Mouse (Mus musculus): ENCODE data around the gene Celf1.

Celf1 gene

DNA sequence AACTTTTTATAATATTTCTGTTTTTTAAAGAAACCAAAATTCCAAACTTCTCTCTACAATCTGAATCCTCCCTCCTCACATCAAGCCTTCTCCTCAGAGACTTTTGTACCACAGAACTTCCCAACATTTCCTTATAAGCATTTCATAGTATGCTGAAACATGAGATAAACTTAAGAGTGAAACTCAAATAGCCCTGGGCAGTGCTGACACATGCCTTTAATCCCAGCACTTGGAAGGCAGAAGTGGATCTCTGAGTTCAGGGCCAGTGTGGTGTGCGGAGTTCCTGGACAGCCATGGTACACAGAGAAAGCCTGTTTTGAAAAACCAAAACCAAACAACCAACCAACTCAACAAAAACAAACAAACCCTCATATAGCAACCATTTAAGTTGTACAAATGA lies 19.0 kb upstream of the Celf1 start:
- ChIA-PET POLR2A (no interaction called here), CTCF (no interaction called here)

DNA sequence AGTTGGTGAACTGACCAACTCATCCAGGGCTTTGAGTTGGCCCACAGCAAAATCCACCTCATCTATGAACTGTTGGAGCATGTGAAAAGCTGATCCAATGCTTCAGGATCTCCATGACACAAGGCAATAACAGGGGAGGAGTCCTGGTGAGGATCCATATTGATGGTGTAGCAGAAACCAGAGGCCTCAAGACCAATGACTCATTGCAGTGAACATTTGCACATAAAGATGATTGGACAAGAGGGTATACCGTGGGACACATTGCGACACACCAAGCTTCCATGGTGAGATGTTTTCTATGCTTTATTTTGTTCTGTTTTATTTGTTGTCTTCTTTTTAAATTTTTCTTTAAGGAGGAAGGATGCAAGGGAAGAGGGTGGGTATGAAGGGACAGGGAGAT lies 17.5 kb upstream of the Celf1 start:
- ChIA-PET POLR2A (interaction anchor here in 1 of 4 experiments (0.6 kb wide), 1 partner anchor 16 kb away, joined by 4 read pairs; no protein-coding TSS in a partner anchor), CTCF (no interaction called here)

DNA sequence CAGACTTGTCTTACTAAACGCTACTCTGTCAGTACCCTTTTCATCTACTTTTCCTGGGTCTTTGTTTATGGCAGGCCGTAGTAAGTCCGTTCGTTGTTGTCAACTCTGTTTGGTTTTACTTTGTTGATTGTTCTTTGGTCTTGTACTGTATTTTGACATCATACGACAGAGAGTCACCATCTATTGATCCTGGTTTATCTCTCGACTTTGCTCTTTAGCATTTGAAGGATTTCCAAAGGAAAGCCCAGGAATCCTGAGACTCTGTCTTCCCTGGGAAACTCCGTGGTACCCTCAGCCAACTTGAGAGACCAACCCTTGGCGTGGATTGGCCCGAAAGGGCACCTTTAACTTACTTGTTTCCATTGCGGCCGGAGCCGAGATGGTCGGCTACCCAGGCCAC lies 11.6 kb upstream of the Celf1 start:
- POLR2A ChIA-PET, result interaction anchor here in 3 of 4 experiments (0.7 to 5.5 kb wide), 8 partner anchors 9 to 23 kb away, joined by 3 to 49 read pairs (median 6); partner anchors contain the start of gene Celf1 (in 1 of the 3)
- CTCF ChIA-PET, result no interaction called here

DNA sequence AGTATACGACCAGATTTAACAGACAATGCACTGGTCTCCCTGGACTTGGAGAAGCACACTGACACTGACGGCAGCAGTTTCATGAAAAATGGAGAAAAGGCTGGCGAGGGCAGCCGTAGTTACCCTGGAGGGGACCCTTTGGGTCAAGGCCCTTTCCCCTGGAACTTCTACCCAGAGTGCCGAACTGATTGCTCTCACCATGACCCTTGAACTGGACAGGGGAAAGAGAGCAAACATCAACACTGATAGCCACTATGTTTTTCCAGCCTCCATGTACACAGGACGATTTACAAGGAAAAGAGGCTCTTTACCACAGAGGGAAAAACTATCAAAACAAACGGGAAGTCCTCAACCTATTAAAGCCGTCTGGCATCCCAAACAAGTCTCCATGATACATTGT lies 8.4 kb upstream of the Celf1 start:
- CTCF ChIA-PET, result no interaction called here
- POLR2A ChIA-PET, result interaction anchor here in 1 of 4 experiments (1.1 to 3.5 kb wide), 3 partner anchors 8 to 17 kb away, joined by 4 to 16 read pairs (median 7); partner anchors contain the start of gene Celf1

DNA sequence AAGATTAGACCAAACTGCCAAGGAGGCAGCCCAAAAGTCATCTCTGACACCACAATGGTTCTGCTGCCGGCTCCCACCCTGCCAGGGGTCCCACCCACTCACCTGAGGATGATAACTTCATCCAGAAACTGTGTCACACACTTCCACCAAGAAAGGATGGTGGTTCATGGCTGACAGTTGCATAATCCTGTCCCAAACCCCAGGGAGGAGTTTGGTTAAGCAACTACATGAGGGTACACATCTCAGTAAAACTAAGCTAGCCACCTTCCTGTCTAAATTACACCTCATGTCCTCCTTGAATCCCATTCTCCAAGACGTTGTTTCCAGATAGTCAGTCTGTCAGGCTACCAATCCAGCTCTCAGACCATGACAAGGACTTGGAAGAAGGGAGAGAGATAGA lies 7.9 kb upstream of the Celf1 start:
- ChIA-PET CTCF (no interaction called here), POLR2A (interaction anchor here in 2 of 4 experiments (1.1 to 3.5 kb wide), 4 partner anchors 8 to 16 kb away, joined by 4 to 16 read pairs (median 6); partner anchors contain the start of gene Celf1 (in 1 of the 2))

DNA sequence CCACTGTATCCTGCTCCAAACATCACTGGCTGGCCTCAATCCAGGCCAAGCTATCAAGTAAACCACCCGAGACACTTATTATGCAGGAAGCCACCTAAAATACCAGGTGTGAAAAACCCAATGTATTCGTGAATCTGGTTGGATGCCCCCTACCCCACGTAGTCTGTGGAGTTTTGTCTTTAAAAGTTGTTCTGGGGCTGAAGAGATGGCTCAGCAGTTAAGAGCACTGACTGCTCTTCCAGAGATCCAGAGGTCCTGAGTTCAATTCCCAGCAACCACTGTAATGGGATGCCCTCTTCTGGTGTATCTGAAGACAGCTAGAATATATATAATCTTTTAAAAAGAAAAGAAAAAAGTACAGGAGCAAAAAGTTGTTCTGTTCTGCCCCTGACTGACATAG lies 1.8 kb upstream of the Celf1 start:
- ChIA-PET POLR2A (interaction anchor here in 3 of 4 experiments (0.7 to 2.0 kb wide), 9 partner anchors 9 to 194 kb away, joined by 3 to 7 read pairs (median 4); partner anchors contain the start of gene Fnbp4 (in 1 of the 3)), CTCF (no interaction called here)

DNA sequence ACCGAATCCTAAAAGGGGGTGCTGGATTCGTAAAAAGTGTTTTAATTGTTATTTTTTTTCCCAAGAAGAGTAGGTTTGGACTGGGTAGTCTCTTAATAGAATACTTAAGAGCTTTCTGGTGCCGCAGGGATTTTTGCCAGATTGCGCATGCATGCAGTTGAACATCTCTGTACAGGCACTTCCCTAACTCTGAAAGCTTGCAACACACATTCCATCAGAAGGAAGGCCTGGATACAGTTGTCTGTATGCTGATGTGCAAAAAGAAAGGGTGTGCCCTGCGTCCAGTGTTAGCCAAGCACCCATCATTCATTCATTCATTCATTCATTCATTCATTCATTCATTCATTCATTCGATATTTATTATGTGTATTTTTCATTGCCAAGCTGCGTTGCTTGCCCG lies 432 bp upstream of the Celf1 start:
- ChIA-PET POLR2A (interaction anchor here (0.8 to 4.9 kb wide), 29 partner anchors 9 to 297 kb away, joined by 3 to 29 read pairs (median 5); partner anchors contain the start of genes Ddb2 (in 1 of the 4) and Slc39a13 (in 1 of the 4)), CTCF (interaction anchor here (0.6 to 1.2 kb wide), 13 partner anchors 9 to 1032 kb away, joined by 3 to 8 read pairs (median 4); no protein-coding TSS in a partner anchor)

DNA sequence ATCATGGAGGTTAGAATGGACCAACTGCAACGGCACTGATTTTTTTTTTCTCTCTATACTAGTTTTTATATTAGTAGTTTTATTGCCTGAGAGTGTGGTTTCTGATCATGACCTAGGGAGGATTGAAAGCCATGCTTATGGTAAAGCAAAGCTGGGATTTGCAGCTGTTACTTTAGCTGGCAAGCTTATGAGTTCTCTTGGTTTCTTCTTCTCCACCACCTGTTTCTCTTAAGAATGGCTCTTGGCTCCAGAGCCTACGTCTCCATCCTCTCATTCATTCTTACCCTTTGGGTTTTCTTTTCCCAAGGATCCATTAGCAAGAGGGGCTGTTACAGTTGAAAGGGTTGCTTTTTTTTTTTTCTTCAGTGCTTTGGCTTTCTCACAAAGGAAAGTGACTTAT lies 1.6 kb downstream of the Celf1 start:
- ChIA-PET POLR2A (interaction anchor here in 3 of 4 experiments (0.7 to 4.9 kb wide), 21 partner anchors 8 to 75 kb away, joined by 3 to 29 read pairs (median 5); partner anchors contain the start of genes C1qtnf4 (in 1 of the 3), Kbtbd4 (in 1 of the 3) and Ndufs3 (in 1 of the 3)), CTCF (no interaction called here)

DNA sequence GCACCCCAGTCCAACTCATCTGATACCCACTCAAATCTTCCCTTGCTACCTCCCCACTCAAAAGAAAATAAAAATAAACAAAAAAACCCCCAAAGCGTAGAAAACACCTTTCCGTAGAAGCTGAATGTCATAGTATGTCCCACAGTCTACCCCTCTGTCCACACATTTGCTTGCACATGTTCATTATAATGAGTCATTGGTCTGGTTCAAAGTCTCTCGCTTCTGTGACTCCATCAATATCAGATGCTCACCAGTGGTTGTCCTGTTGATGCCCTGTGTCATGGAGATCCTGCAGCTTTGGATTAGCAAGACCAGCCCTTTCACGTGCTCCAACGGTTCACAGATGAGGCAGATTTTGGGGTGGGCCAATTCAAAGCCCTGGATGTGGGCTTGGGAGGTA lies 10.0 kb downstream of the Celf1 start:
- POLR2A ChIA-PET, result interaction anchor here (0.6 to 5.7 kb wide), 14 partner anchors 8 to 162 kb away, joined by 3 to 44 read pairs (median 6); partner anchors contain the start of gene Celf1 (in 2 of the 4)
- CTCF ChIA-PET, result interaction anchor here in 2 of 4 experiments (0.6 to 1.3 kb wide), 4 partner anchors 10 to 519 kb away, joined by 3 to 4 read pairs (median 4); no protein-coding TSS in a partner anchor

DNA sequence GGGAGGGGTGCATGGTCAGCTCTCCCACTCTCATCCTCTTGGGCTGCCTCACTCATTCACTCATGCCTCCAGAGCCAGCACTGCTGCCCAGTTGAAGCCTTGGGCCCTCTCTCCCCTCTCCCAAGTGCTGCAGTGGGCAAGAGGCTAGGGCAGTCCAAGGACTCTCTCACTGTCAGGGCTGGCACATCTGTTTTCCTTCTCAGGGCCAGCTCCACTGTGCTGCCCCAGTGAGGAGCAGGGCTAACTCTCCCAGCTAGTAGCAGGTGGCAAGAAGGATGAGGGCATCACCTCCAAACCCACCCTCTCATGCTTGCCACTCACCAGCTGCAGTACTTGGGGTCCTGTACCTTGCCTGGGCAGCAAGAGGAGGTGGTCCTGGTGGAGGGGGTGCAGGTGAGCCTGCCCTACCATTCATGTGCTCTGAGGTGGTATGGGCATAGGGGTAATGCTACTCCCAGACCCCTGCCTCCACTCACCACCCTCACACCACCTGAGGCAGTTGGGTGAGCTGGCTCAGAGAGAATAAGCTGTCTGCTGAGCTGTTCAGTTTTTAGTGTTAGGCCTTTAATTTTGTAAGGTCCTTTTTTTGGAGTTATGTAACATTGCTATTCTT lies 10.5 kb downstream of the Celf1 start:
- CTCF ChIA-PET, result interaction anchor here in 2 of 4 experiments (0.6 to 1.3 kb wide), 4 partner anchors 11 to 519 kb away, joined by 3 to 4 read pairs (median 4); no protein-coding TSS in a partner anchor
- POLR2A ChIA-PET, result interaction anchor here in 3 of 4 experiments (0.7 to 6.3 kb wide), 12 partner anchors 7 to 162 kb away, joined by 3 to 44 read pairs (median 6); partner anchors contain the start of gene Celf1 (in 2 of the 3)

DNA sequence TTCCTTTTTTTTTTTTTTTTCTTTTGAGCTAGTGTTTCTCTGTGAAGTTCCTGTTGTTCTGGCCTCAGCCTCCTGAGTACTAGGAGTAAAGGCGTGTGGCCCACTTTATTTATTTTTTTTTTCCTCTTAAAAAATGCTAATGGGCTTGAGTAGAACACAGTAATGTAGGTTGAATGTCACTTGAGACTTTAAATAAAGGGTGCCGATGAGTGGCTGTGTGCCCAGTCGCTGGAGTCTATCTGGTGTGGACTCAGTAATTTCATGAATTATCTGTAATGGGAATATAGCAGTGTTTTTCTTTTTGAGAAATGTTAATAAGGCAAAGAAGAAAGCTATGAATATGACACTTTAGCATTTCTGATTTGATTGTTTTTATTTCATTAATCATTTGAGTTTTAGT lies 13.3 kb downstream of the Celf1 start:
- ChIA-PET CTCF (interaction anchor here in 2 of 4 experiments (0.7 kb wide), 2 partner anchors 13 to 157 kb away, joined by 3 read pairs; no protein-coding TSS in a partner anchor), POLR2A (interaction anchor here (0.6 to 6.3 kb wide), 13 partner anchors 9 to 111 kb away, joined by 3 to 35 read pairs (median 4); partner anchors contain the start of gene Celf1 (in 1 of the 4))

DNA sequence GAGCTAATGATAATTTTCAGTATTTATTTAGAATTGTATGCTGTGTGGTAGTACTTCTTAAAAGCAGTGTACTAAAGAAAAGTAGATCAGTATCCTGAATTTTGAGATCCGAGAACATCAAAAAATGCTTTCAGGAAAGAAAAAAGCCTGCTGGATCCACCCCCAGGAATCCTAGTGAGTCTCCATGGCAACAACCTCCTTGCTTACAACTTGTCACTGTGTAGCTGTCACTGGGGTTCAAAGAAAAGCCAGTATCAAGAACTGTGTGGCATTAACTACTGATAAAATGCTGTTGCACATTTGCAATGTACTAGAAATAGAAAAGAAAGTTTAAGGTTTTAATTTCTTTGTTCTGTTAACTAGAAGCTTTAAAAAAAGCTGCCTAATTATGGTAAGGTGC lies 15.9 kb downstream of the Celf1 start:
- POLR2A ChIA-PET, result interaction anchor here in 2 of 4 experiments (0.5 to 6.3 kb wide), 7 partner anchors 10 to 67 kb away, joined by 3 to 35 read pairs (median 4); no protein-coding TSS in a partner anchor
- CTCF ChIA-PET, result no interaction called here

DNA sequence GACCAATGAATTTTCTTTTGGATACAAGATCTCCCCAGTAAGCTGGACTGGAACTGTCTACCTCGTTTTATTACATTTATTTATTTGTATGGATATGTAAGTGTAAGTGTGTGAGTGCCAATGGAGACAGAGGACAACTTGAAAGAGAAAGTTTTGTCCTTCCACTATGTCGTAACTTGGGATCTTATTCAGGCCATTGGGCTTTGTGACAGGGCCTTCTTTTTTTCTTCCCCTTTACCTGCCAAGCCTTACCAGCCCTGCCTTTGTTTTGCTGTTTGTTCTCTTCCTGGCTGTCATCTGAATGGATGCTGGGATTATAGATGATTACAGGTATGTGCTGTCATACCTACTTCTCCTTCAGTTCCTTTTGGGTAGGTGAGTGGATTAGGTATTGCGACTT lies 18.7 kb downstream of the Celf1 start:
- CTCF ChIA-PET, result no interaction called here
- POLR2A ChIA-PET, result interaction anchor here in 2 of 4 experiments (1.3 to 5.4 kb wide), 4 partner anchors 9 to 23 kb away, joined by 3 to 44 read pairs (median 4); no protein-coding TSS in a partner anchor

DNA sequence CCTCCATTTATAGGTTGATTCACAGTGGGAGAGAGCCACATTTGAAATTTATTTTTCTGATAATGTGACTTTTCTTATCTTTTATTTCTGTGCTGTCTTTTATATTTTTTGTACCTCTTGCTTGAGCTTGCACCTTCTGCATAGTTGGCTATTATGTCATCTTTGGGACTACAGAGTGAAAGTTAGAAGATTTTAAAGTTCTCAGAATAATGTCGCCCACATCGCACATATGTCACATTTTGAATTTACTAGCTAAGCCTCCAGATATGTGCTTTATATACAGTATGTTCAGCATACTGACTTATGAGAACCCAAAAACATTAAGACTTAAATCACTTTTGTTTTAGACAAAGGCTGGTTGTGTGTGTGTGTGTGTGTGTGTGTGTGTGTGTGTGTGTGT lies 19.8 kb downstream of the Celf1 start:
- CTCF ChIA-PET, result interaction anchor here in 1 of 4 experiments (0.9 kb wide), 1 partner anchor 155 kb away, joined by 3 read pairs; no protein-coding TSS in a partner anchor

DNA sequence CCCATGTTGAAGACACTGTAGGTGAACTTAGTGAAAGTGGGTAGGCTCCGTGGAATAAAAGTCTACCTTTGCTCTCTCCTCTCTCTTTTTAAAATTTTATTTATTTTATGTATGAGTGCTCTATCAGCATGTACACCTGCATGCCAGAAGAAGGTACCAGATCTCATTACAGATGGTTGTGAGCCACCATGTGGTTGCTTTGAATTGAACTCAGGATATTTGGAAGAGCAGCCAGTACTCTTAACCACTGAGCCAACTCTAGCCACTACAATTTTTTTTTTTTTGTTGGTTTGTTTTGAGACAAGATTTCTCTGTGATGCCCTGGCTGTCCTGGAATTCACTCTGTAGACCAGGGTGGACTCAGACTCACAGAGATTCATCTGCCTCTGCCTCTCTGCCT lies 23.1 kb downstream of the Celf1 start:
- CTCF ChIA-PET, result no interaction called here
- POLR2A ChIA-PET, result interaction anchor here in 2 of 4 experiments (0.7 to 1.2 kb wide), 4 partner anchors 13 to 463 kb away, joined by 4 to 5 read pairs (median 4); partner anchors contain the start of genes Kbtbd4 (in 1 of the 2) and Ndufs3 (in 1 of the 2)

More for the DNA sequence above, 19.8 kb downstream of the Celf1 start:
- POLR2A ChIA-PET, result interaction anchor here in 3 of 4 experiments (0.7 to 5.4 kb wide), 8 partner anchors 10 to 247 kb away, joined by 3 to 44 read pairs (median 4); no protein-coding TSS in a partner anchor

DNA sequence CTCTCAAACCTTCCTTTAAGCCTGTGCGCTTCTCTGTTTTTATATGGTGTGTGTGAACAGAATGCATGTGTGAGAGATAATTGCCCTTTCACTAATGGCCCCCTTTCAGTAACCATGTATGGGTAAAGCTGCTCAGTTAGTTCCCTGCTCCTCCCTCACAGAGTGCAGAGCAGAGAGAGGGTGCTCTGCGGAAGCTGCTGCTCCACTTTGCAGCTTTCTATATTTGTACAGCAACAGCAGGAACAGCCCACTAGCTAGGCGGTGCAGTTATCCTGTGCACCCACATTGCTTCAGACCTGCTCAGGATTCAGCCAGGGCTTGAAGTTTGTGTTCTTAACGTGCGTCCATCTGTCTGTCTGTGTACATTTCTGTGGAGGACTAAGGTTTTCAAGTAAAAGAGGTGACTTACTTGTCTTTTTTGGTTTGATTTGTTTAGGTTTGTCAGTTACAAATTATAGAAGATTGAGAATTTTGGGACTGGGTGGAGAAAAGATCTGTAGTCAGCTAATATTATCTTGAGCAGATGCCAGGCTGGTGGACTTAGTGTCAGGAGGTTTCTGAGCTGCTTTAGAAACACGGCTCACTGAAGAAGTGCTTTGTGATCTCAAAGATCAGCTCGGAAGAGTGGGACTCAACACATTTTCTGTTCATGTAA lies 24.8 kb downstream of the Celf1 start:
- ChIA-PET CTCF (no interaction called here), POLR2A (interaction anchor here in 3 of 4 experiments (0.6 to 3.6 kb wide), 19 partner anchors 8 to 131 kb away, joined by 3 to 19 read pairs (median 4); partner anchors contain the start of gene Celf1 (in 1 of the 3))

DNA sequence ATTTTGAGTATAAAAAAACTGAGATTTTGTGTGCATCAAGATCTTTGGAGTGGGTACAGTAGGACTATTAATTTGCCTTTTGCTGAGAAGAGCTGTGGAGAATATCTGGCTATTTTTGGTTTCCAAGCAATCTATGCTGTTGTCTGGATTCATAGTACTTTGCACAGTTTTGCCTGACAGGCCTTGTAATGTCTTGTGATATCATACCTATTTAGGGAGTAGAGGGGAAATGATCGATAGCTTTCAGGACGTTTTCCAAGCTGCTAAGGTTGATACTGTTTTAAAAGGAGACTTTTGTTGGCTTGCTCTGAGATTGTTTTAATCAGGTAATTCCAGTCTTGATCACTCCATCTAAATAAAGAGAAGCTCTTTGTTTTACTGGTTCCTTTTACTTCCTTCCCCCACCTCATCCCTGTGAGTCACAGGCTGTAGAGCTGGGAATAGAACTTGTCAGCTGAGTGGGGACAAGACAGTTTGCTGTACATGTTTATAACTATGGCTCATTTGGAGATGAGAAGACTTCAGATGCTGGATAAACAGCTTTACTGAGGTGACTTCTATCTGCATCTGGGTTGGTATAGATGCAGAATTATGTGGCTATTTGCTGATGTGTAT lies 25.4 kb downstream of the Celf1 start:
- POLR2A ChIA-PET, result interaction anchor here (0.5 to 3.6 kb wide), 17 partner anchors 9 to 132 kb away, joined by 3 to 19 read pairs (median 5); partner anchors contain the start of genes Celf1 (in 1 of the 4), Kbtbd4 (in 1 of the 4) and Ndufs3 (in 1 of the 4)
- CTCF ChIA-PET, result no interaction called here

DNA sequence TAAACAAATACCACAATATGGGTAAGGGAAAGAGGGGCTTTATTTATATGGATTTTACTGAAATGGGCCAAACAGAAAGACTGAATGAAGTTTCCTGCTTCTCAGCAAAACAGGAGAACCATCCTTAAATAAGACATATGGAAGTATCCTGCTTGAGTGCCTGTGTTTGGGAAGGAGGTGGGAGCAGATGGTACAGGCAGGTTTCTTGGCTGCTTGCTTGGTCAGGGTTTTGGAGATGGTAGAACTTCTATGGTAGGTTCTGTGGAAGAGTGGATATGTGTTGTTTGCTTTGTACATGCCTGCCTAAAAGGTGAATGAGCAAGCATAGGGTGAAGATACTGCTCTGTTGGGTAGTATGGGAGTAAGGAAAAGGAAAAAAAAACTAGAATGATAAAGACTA lies 30.4 kb downstream of the Celf1 start:
- ChIA-PET CTCF (no interaction called here), POLR2A (interaction anchor here in 1 of 4 experiments (0.8 to 2.8 kb wide), 4 partner anchors 9 to 22 kb away, joined by 3 to 10 read pairs (median 4); no protein-coding TSS in a partner anchor)

Measured in embryonic stem cell, embryonic (primary cell).